In genomic region chr6:87503536-87503935, GRCm38 (mm10) we compare ENCODE assay signal across 10 mouse cellular contexts.
"Had no signal": no experiment of that assay in that cellular context is flagged by ENCODE, and none has a peak within 500 bp of the region (broad histone marks: within the 10 kb centered on the region; RNA-seq: fewer than 3 reads in every experiment).

No protein-coding gene starts in this region.

- H3K4me3 ChIP-seq: layer of hippocampus, adult 2 months; left cerebral cortex, adult 2 months; limb, embryonic 10.5 days; liver, embryonic 13.5 days had no signal

- H3K36me3 ChIP-seq: limb, embryonic 10.5 days; liver, embryonic 13.5 days had no signal

- H3K4me2 ChIP-seq: liver, embryonic 13.5 days had no signal

- DNase-seq: kidney, adult 18-20 months; kidney, postnatal 10 days; kidney, postnatal 4 days; liver, embryonic 13.5 days; lung, adult 2 months; midbrain, embryonic 14.5 days; right cerebral cortex, postnatal 14 days had no signal

- H3K27me3 ChIP-seq: liver, embryonic 13.5 days had no signal

- H3K27ac ChIP-seq: layer of hippocampus, adult 2 months; left cerebral cortex, adult 2 months; limb, embryonic 10.5 days; liver, embryonic 13.5 days had no signal

- H3K9me3 ChIP-seq: limb, embryonic 10.5 days; liver, embryonic 13.5 days had no signal

- H3K9ac ChIP-seq: liver, embryonic 13.5 days had no signal
